Mouse (Mus musculus): ENCODE data around the gene Rfc5. TPM values are rescaled to one million over a fixed set of nuclear protein-coding genes. Genes with fewer than 3 reads are reported as not detected.

Rfc5 gene
- polyA plus RNA-seq, 1 experiment, result 5.2 TPM

GRCm38 (mm10) chr5:117403609-117404008, 14.8 kb upstream of the Rfc5 start:
- no peaks in the 10 kb centered on the region for H3K9me3 ChIP-seq (ENCODE audit: control insufficient read depth, low read length)
- no peak for TF ChIP-seq GATA1 (IDR thresholded peaks at IDR 0.05; ENCODE audit: low read length)
- TF ChIP-seq TAL1 (IDR thresholded peaks at IDR 0.05; ENCODE audit: low read length), result no peak

GRCm38 (mm10) chr5:117399281-117399680, 10.4 kb upstream of the Rfc5 start:
- no peak overlapping the region for H3K4me3 ChIP-seq (replicated peaks)
- H3K27me3 ChIP-seq (ENCODE audit: control insufficient read depth), result no peaks in the 10 kb centered on the region; the same call in 1 of the 2 replicates
- no peak for TF ChIP-seq TAL1 (IDR thresholded peaks at IDR 0.05; ENCODE audit: low read length)
- TF ChIP-seq GATA1 (IDR thresholded peaks at IDR 0.05; ENCODE audit: low read length), result no peak
- no peaks in the 10 kb centered on the region for H3K36me3 ChIP-seq (ENCODE audit: control insufficient read depth)
- H3K4me1 ChIP-seq (ENCODE audit: control insufficient read depth), result no peaks in the 10 kb centered on the region
- H3K9me3 ChIP-seq (ENCODE audit: control insufficient read depth, low read length), result no peaks in the 10 kb centered on the region

More at GRCm38 (mm10) chr5:117403609-117404008, 14.8 kb upstream of the Rfc5 start:
- no peaks in the 10 kb centered on the region for H3K4me1 ChIP-seq (ENCODE audit: control insufficient read depth)
- no peaks in the 10 kb centered on the region; the same call in 1 of the 2 replicates for H3K27me3 ChIP-seq (ENCODE audit: control insufficient read depth)
- H3K36me3 ChIP-seq (ENCODE audit: control insufficient read depth), result no peaks in the 10 kb centered on the region
- H3K4me3 ChIP-seq (replicated peaks), result no peak overlapping the region

GRCm38 (mm10) chr5:117398007-117398550, 9.2 kb upstream of the Rfc5 start:
- no peak overlapping the region for H3K4me3 ChIP-seq (replicated peaks)
- peaks cover 6% of the 10 kb centered on the region for H3K9me3 ChIP-seq (ENCODE audit: control insufficient read depth, low read length)
- H3K36me3 ChIP-seq (ENCODE audit: control insufficient read depth), result no peaks in the 10 kb centered on the region
- H3K27me3 ChIP-seq (ENCODE audit: control insufficient read depth), result no peaks in the 10 kb centered on the region; the same call in 1 of the 2 replicates
- TF ChIP-seq TAL1 (IDR thresholded peaks at IDR 0.05; ENCODE audit: low read length), result no peak
- no peak for TF ChIP-seq GATA1 (IDR thresholded peaks at IDR 0.05; ENCODE audit: low read length)
- no peaks in the 10 kb centered on the region for H3K4me1 ChIP-seq (ENCODE audit: control insufficient read depth)

GRCm38 (mm10) chr5:117397371-117397770, 8.5 kb upstream of the Rfc5 start:
- Histone ChIP-seq H3K27me3 (ENCODE audit: control insufficient read depth) (no peaks in the 10 kb centered on the region; the same call in 1 of the 2 replicates), H3K4me3 (replicated peaks) (no peak overlapping the region), H3K9me3 (ENCODE audit: control insufficient read depth, low read length) (peaks cover 13% of the 10 kb centered on the region), H3K36me3 (ENCODE audit: control insufficient read depth) (no peaks in the 10 kb centered on the region), H3K4me1 (ENCODE audit: control insufficient read depth) (no peaks in the 10 kb centered on the region)
- no peak for TF ChIP-seq TAL1 (IDR thresholded peaks at IDR 0.05; ENCODE audit: low read length)
- no peak for TF ChIP-seq GATA1 (IDR thresholded peaks at IDR 0.05; ENCODE audit: low read length)

GRCm38 (mm10) chr5:117396596-117397014, 7.8 kb upstream of the Rfc5 start:
- H3K36me3 ChIP-seq (ENCODE audit: control insufficient read depth), result no peaks in the 10 kb centered on the region
- no peaks in the 10 kb centered on the region for H3K4me1 ChIP-seq (ENCODE audit: control insufficient read depth)
- peaks cover 16% of the 10 kb centered on the region for H3K9me3 ChIP-seq (ENCODE audit: control insufficient read depth, low read length)
- H3K27me3 ChIP-seq (ENCODE audit: control insufficient read depth), result no peaks in the 10 kb centered on the region; the same call in 1 of the 2 replicates
- no peak for TF ChIP-seq GATA1 (IDR thresholded peaks at IDR 0.05; ENCODE audit: low read length)
- TF ChIP-seq TAL1 (IDR thresholded peaks at IDR 0.05; ENCODE audit: low read length), result no peak
- no peak overlapping the region for H3K4me3 ChIP-seq (replicated peaks)

DNA sequence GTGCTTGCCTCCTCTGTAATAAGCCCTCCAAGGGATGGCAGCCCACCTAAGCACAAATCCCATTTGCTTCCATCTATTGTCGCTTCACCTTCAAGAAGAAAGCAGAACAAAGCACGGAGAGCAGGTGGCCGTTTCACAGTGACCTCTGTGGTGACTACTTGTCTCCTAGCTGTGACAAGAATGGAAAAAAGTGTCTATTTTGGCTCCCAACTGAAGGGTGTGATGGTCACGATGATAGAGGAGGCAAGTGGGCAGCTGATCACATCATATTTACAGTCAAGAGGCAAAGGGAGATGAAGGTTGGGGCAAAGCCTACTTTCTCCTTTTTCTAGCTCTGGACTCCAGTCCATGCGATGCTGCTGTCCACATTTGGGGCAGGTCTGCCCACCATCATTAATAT, 7.0 kb upstream of the Rfc5 start:
- TF ChIP-seq TAL1 (IDR thresholded peaks at IDR 0.05; ENCODE audit: low read length), result no peak
- no peak for TF ChIP-seq GATA1 (IDR thresholded peaks at IDR 0.05; ENCODE audit: low read length)
- Histone ChIP-seq H3K36me3 (ENCODE audit: control insufficient read depth) (no peaks in the 10 kb centered on the region), H3K27me3 (ENCODE audit: control insufficient read depth) (no peaks in the 10 kb centered on the region; the same call in 1 of the 2 replicates), H3K4me3 (replicated peaks) (no peak overlapping the region), H3K4me1 (ENCODE audit: control insufficient read depth) (no peaks in the 10 kb centered on the region), H3K9me3 (ENCODE audit: control insufficient read depth, low read length) (peaks cover 16% of the 10 kb centered on the region)

DNA sequence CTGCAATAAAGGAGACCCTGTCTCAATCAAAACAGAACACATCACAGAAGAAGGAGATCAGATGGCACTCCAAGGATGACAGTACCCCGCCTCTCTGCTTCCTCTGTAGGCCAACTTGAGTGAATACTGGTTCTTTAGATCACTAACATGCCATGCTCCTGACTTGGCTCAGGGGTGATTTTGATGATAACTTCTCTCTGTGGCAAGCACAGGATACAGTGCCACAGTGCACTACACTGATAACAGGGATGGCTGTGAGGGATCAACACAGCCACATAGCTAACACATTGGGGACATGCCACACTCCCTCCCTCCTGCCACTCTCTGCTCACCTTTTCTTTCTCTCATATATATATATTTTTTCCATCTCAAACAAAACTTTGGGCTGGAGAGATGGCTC, 2.0 kb upstream of the Rfc5 start:
- H3K9me3 ChIP-seq (ENCODE audit: control insufficient read depth, low read length), result peaks cover 16% of the 10 kb centered on the region
- no peaks in the 10 kb centered on the region for H3K27me3 ChIP-seq (ENCODE audit: control insufficient read depth)
- peaks cover 20% of the 10 kb centered on the region for H3K36me3 ChIP-seq (ENCODE audit: control insufficient read depth)
- no peak overlapping the region for H3K4me3 ChIP-seq (replicated peaks)
- peaks cover 26% of the 10 kb centered on the region for H3K4me1 ChIP-seq (ENCODE audit: control insufficient read depth)
- no peak for TF ChIP-seq TAL1 (IDR thresholded peaks at IDR 0.05; ENCODE audit: low read length)
- no peak for TF ChIP-seq GATA1 (IDR thresholded peaks at IDR 0.05; ENCODE audit: low read length)

GRCm38 (mm10) chr5:117388296-117388751, 523 bp downstream of the Rfc5 start:
- Histone ChIP-seq H3K36me3 (ENCODE audit: control insufficient read depth) (peaks cover 46% of the 10 kb centered on the region), H3K27me3 (ENCODE audit: control insufficient read depth) (no peaks in the 10 kb centered on the region), H3K4me1 (ENCODE audit: control insufficient read depth) (peaks cover 26% of the 10 kb centered on the region), H3K4me3 (replicated peaks) (peak overlapping the region; percentile 76), H3K9me3 (ENCODE audit: control insufficient read depth, low read length) (peaks cover 13% of the 10 kb centered on the region)
- TF ChIP-seq GATA1 (IDR thresholded peaks at IDR 0.05; ENCODE audit: low read length), result no peak
- no peak for TF ChIP-seq TAL1 (IDR thresholded peaks at IDR 0.05; ENCODE audit: low read length)

- Histone ChIP-seq H3K27me3 (ENCODE audit: control insufficient read depth) (no peaks in the 10 kb centered on the region), H3K4me3 (replicated peaks) (no peak overlapping the region), H3K36me3 (ENCODE audit: control insufficient read depth) (peaks cover 94% of the 10 kb centered on the region), H3K4me1 (ENCODE audit: control insufficient read depth) (peaks cover 13% of the 10 kb centered on the region), H3K9me3 (ENCODE audit: control insufficient read depth, low read length) (no peaks in the 10 kb centered on the region)
- TF ChIP-seq GATA1 (IDR thresholded peaks at IDR 0.05; ENCODE audit: low read length) (no peak), TAL1 (IDR thresholded peaks at IDR 0.05; ENCODE audit: low read length) (no peak)
Measured at GRCm38 (mm10) chr5:117383198-117383597, 5.6 kb downstream of the Rfc5 start.

Data from erythroblast, embryonic 14.5 days (primary cell).